Mouse (Mus musculus) ES-E14 (cell line): ENCODE data around the gene Clic1. TPM values are rescaled to one million over a fixed set of nuclear protein-coding genes. Genes with fewer than 3 reads are reported as not detected.

Experiments used
- DNase-seq: peaks from one replicate; pipeline ENCODE4 v3.0.0-alpha.2; 2013; ENCODE audit warnings: low read depth, low spot score
- H3K27ac ChIP-seq: 2 replicates; pipeline ENCODE4 v1.5.1; 2012; ENCODE audit warnings: low read depth, mild to moderate bottlenecking, low read length, moderate library complexity, mixed read lengths; ENCODE audit not compliant: poor library complexity, insufficient read depth, severe bottlenecking
- H3K36me3 ChIP-seq: 2 replicates; pipeline ENCODE4 v1.6.1; 2012; ENCODE audit warnings: mild to moderate bottlenecking, low read length, moderate library complexity, mixed read lengths; ENCODE audit not compliant: control insufficient read depth, poor library complexity, insufficient read depth, severe bottlenecking
- H3K4me1 ChIP-seq, 2 experiments: fragments of 150-350 bp in 1 of 2; sonication (generic) in 1 of 2; 2 replicates each; pipeline ENCODE4 v1.6.1; 2012; ENCODE audit warnings: low read length in 2 of 2, mild to moderate bottlenecking in 1 of 2, mixed read lengths in 1 of 2; ENCODE audit not compliant: control insufficient read depth in 2 of 2, insufficient read depth in 2 of 2, poor library complexity in 1 of 2
- H3K4me3 ChIP-seq, 2 experiments: fragments of 150-350 bp in 1 of 2; sonication (generic) in 1 of 2; 2 replicates each; pipeline ENCODE4 v1.5.1; 2012; ENCODE audit warnings: low read length in 2 of 2, low read depth in 1 of 2, mild to moderate bottlenecking in 1 of 2, mixed read lengths in 1 of 2; ENCODE audit not compliant: insufficient read depth in 1 of 2, poor library complexity in 1 of 2, severe bottlenecking in 1 of 2
- H3K9ac ChIP-seq: 2 replicates; pipeline ENCODE4 v1.6.1; 2012; ENCODE audit warnings: low read depth, mild to moderate bottlenecking, low read length, mixed read lengths; ENCODE audit not compliant: poor library complexity, insufficient read depth, severe bottlenecking
- H3K9me3 ChIP-seq: fragments of 150-350 bp; sonication (generic); 2 replicates; pipeline ENCODE4 v1.6.1; 2012; ENCODE audit warnings: low read depth, mild to moderate bottlenecking, low read length; ENCODE audit not compliant: control insufficient read depth, insufficient read depth
- CHD2 ChIP-seq: IDR thresholded peaks from 2 replicates; pipeline ENCODE4 v1.6.1; 2014; ENCODE audit warnings: mild to moderate bottlenecking, low read depth, low read length, inconsistent platforms
- HCFC1 ChIP-seq: IDR thresholded peaks from 2 replicates; pipeline ENCODE4 v1.6.1; 2012; ENCODE audit warnings: low read length, inconsistent platforms, borderline replicate concordance; ENCODE audit not compliant: insufficient read depth
- MAFK ChIP-seq: IDR thresholded peaks from 2 replicates; pipeline ENCODE4 v1.6.1; 2014; ENCODE audit warnings: mild to moderate bottlenecking, low read depth, low read length, inconsistent platforms; ENCODE audit not compliant: insufficient read depth
- ZC3H11A ChIP-seq: IDR thresholded peaks from 2 replicates; pipeline ENCODE4 v1.6.1; 2012; ENCODE audit warnings: low read depth, mild to moderate bottlenecking, inconsistent platforms, low read length, borderline replicate concordance
- ZNF384 ChIP-seq: IDR thresholded peaks from 2 replicates; pipeline ENCODE4 v1.6.1; 2012; ENCODE audit warnings: low read depth, low read length, inconsistent platforms
- in situ Hi-C, 2 experiments: fragments of 600-800 bp; cut with MboI; formaldehyde crosslinking; loops; one replicate each; pipeline ENCODE4 v1.15.1; 2025; ENCODE audit warnings: low sequenced_read_pairs in 2 of 2, inconsistent platforms in 1 of 2; ENCODE audit not compliant: unreplicated experiment in 2 of 2
- total RNA-seq: library from RNA; depleted of rRNA; stranded (reverse); fragments of 300-350 nt; gene quantifications from 2 replicates; pipeline ENCODE4 v1.2.3, GENCODE M21; 2012

The Clic1 gene
- total RNA-seq, 1 experiment, result 133 TPM

GRCm38 (mm10) chr17:35068213-35068914 is 18.6 kb downstream of the Clic1 start:
- Histone ChIP-seq H3K4me1 (peaks cover 8 to 23% of the 10 kb centered on the region in 2 experiments; a peak in 3 of 4 replicates), H3K9ac (no peak overlapping the region), H3K4me3 (no peak overlapping the region), H3K9me3 (no peaks in the 10 kb centered on the region), H3K27ac (no peak overlapping the region), H3K36me3 (no peaks in the 10 kb centered on the region)
- no peak for TF ChIP-seq ZC3H11A
- in situ Hi-C loops, result no loop called here
- DNase-seq, result no peak

GRCm38 (mm10) chr17:35070556-35071229 is 20.9 kb downstream of the Clic1 start:
- H3K27ac ChIP-seq, result no peak overlapping the region
- TF ChIP-seq HCFC1, result no peak
- no peak for TF ChIP-seq MAFK
- TF ChIP-seq ZNF384, result no peak
- no peak for TF ChIP-seq CHD2
- no peak for TF ChIP-seq ZC3H11A
- in situ Hi-C loops, result no loop called here

GRCm38 (mm10) chr17:35071454-35071853 is 21.7 kb downstream of the Clic1 start:
- in situ Hi-C loops, result no loop called here
- H3K27ac ChIP-seq, result no peak overlapping the region
- peaks cover 11 to 13% of the 10 kb centered on the region in 2 experiments; a peak in 2 of 4 replicates for H3K4me1 ChIP-seq
- no peaks in the 10 kb centered on the region for H3K9me3 ChIP-seq
- no peak overlapping the region for H3K9ac ChIP-seq
- DNase-seq, result no peak
- no peaks in the 10 kb centered on the region for H3K36me3 ChIP-seq
- TF ChIP-seq ZC3H11A (no peak), CHD2 (no peak), HCFC1 (no peak), MAFK (no peak), ZNF384 (no peak)
- H3K4me3 ChIP-seq, result no peak overlapping the region

More at GRCm38 (mm10) chr17:35070556-35071229, 20.9 kb downstream of the Clic1 start:
- Histone ChIP-seq H3K9ac (no peak overlapping the region), H3K9me3 (no peaks in the 10 kb centered on the region), H3K4me1 (peaks cover 9 to 16% of the 10 kb centered on the region in 2 experiments; a peak in 3 of 4 replicates), H3K4me3 (no peak overlapping the region), H3K36me3 (no peaks in the 10 kb centered on the region)
- DNase-seq, result no peak

GRCm38 (mm10) chr17:35074097-35074496 is 24.3 kb downstream of the Clic1 start:
- Histone ChIP-seq H3K4me1 (peaks cover 16 to 20% of the 10 kb centered on the region in 2 experiments), H3K36me3 (no peaks in the 10 kb centered on the region), H3K4me3 (peak overlapping the region; percentile 16 to 57), H3K9me3 (no peaks in the 10 kb centered on the region), H3K9ac (peak overlapping the region; percentile 52), H3K27ac (no peak overlapping the region)
- in situ Hi-C loops, result no loop called here
- TF ChIP-seq HCFC1, result no peak
- no peak for TF ChIP-seq ZNF384
- no peak for TF ChIP-seq ZC3H11A
- no peak for TF ChIP-seq CHD2
- no peak for TF ChIP-seq MAFK
- DNase-seq, result no peak
